Mouse (Mus musculus) ES-E14 (cell line): ENCODE measurements around the gene Slc6a8. TPM values are rescaled to one million over a fixed set of nuclear protein-coding genes. Genes with fewer than 3 reads are reported as not detected.

Experiments
- DNase-seq: peaks from one replicate; pipeline ENCODE4 v3.0.0-alpha.2; 2013; ENCODE audit warnings: low read depth, low spot score
- H3K27ac ChIP-seq: 2 replicates; pipeline ENCODE4 v1.5.1; 2012; ENCODE audit warnings: low read depth, mild to moderate bottlenecking, low read length, moderate library complexity, mixed read lengths; ENCODE audit not compliant: poor library complexity, insufficient read depth, severe bottlenecking
- H3K36me3 ChIP-seq: 2 replicates; pipeline ENCODE4 v1.6.1; 2012; ENCODE audit warnings: mild to moderate bottlenecking, low read length, moderate library complexity, mixed read lengths; ENCODE audit not compliant: control insufficient read depth, poor library complexity, insufficient read depth, severe bottlenecking
- H3K4me1 ChIP-seq, 2 experiments: fragments of 150-350 bp in 1 of 2; sonication (generic) in 1 of 2; 2 replicates each; pipeline ENCODE4 v1.6.1; 2012; ENCODE audit warnings: low read length in 2 of 2, mild to moderate bottlenecking in 1 of 2, mixed read lengths in 1 of 2; ENCODE audit not compliant: control insufficient read depth in 2 of 2, insufficient read depth in 2 of 2, poor library complexity in 1 of 2
- H3K4me3 ChIP-seq, 2 experiments: fragments of 150-350 bp in 1 of 2; sonication (generic) in 1 of 2; 2 replicates each; pipeline ENCODE4 v1.5.1; 2012; ENCODE audit warnings: low read length in 2 of 2, low read depth in 1 of 2, mild to moderate bottlenecking in 1 of 2, mixed read lengths in 1 of 2; ENCODE audit not compliant: insufficient read depth in 1 of 2, poor library complexity in 1 of 2, severe bottlenecking in 1 of 2
- H3K9ac ChIP-seq: 2 replicates; pipeline ENCODE4 v1.6.1; 2012; ENCODE audit warnings: low read depth, mild to moderate bottlenecking, low read length, mixed read lengths; ENCODE audit not compliant: poor library complexity, insufficient read depth, severe bottlenecking
- H3K9me3 ChIP-seq: fragments of 150-350 bp; sonication (generic); 2 replicates; pipeline ENCODE4 v1.6.1; 2012; ENCODE audit warnings: low read depth, mild to moderate bottlenecking, low read length; ENCODE audit not compliant: control insufficient read depth, insufficient read depth
- CHD2 ChIP-seq: IDR thresholded peaks from 2 replicates; pipeline ENCODE4 v1.6.1; 2014; ENCODE audit warnings: mild to moderate bottlenecking, low read depth, low read length, inconsistent platforms
- HCFC1 ChIP-seq: IDR thresholded peaks from 2 replicates; pipeline ENCODE4 v1.6.1; 2012; ENCODE audit warnings: low read length, inconsistent platforms, borderline replicate concordance; ENCODE audit not compliant: insufficient read depth
- MAFK ChIP-seq: IDR thresholded peaks from 2 replicates; pipeline ENCODE4 v1.6.1; 2014; ENCODE audit warnings: mild to moderate bottlenecking, low read depth, low read length, inconsistent platforms; ENCODE audit not compliant: insufficient read depth
- ZC3H11A ChIP-seq: IDR thresholded peaks from 2 replicates; pipeline ENCODE4 v1.6.1; 2012; ENCODE audit warnings: low read depth, mild to moderate bottlenecking, inconsistent platforms, low read length, borderline replicate concordance
- ZNF384 ChIP-seq: IDR thresholded peaks from 2 replicates; pipeline ENCODE4 v1.6.1; 2012; ENCODE audit warnings: low read depth, low read length, inconsistent platforms
- in situ Hi-C, 2 experiments: fragments of 600-800 bp; cut with MboI; formaldehyde crosslinking; loops; one replicate each; pipeline ENCODE4 v1.15.1; 2025; ENCODE audit warnings: low sequenced_read_pairs in 2 of 2, inconsistent platforms in 1 of 2; ENCODE audit not compliant: unreplicated experiment in 2 of 2
- total RNA-seq: library from RNA; depleted of rRNA; stranded (reverse); fragments of 300-350 nt; gene quantifications from 2 replicates; pipeline ENCODE4 v1.2.3, GENCODE M21; 2012

The Slc6a8 gene
- total RNA-seq, 1 experiment = 83.4 TPM

DNA sequence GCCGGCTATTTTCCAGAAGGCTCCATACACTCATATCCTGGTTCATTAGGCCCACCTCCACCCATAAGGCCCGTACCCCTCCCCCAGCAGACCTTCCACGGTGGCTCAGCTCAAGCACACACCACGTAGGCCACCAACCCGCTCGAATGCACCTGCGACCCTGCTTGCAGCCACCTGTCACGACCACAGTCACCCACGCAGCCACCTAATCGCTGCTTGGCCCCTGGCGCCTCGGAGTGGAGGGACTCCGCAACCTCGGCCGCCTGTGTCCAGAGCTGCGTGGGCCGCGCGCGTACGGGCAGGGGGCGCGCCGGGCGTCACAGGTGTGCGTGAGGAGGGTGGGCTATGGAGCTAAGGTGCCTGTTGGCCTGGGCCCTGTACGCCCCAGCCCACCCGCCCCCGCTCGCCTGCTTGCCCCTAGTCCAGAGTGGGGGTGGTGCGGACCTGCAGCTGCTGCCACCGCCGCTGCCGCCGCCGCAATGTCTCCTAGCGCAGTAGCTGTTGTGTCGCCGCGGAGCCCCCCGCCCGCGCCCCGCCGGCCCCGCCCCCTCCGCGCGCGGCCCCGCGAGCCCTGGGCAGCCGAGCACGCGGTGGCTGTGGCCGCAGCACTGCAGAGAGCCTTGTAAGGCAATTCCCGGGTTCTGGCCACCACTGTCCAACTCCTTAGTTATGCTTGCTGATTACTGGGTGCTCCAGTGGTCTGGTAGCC, 13.2 kb upstream of the Slc6a8 start, which contains the start of gene Pnck:
Pnck (minus strand) TSS at position 543 of the 709 bp plus-strand sequence.
- Histone ChIP-seq H3K9me3 (no peaks in the 10 kb centered on the region), H3K4me1 (peaks cover 0 to 7% of the 10 kb centered on the region in 2 experiments; a peak in 1 of 4 replicates), H3K9ac (peak within 1 kb of the TSS; percentile 33), H3K4me3 (peak within 1 kb of the TSS; percentile 56 to 69), H3K27ac (no peak within 1 kb of the TSS), H3K36me3 (no peaks in the 10 kb centered on the region)
- in situ Hi-C loops = loop anchor here in 1 of 2 experiments (10.0 to 25.0 kb wide), 2 partner anchors 85 to 622 kb away; partner anchors contain the start of gene Pnma5
- no peak for DNase-seq
- TF ChIP-seq CHD2 = no peak
- no peak for TF ChIP-seq ZNF384
- TF ChIP-seq ZC3H11A = no peak
- TF ChIP-seq HCFC1 = no peak
- TF ChIP-seq MAFK = no peak

DNA sequence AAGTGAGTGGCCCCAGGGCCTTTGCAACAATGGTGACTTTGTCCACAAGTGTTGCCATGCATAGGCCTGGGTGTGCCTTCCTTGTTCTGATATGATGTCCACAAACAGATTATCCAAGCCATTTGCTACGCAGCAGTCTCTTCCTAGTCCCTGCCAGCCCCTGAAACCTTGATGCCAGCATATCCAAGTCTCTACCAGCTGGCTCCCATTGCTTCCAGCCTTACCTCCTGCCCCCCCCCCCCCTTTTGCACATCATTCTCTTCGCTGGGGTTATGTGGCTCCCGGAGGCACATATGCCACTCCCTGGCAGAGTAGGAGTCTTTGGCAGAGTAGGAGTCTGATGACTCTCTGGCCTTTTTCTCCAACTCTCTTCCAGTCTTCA, 12.7 kb upstream of the Slc6a8 start:
- Histone ChIP-seq H3K4me3 (peak overlapping the region; percentile 52 to 69; a peak in 3 of 4 replicates), H3K36me3 (no peaks in the 10 kb centered on the region), H3K9me3 (no peaks in the 10 kb centered on the region), H3K9ac (peak overlapping the region; percentile 33; the same call in 1 of the 2 replicates), H3K4me1 (peaks cover 0 to 7% of the 10 kb centered on the region in 2 experiments; a peak in 1 of 4 replicates), H3K27ac (no peak overlapping the region)
- TF ChIP-seq CHD2 (no peak), HCFC1 (no peak), ZC3H11A (no peak), ZNF384 (no peak)
- no peak for DNase-seq
- in situ Hi-C loops = loop anchor here in 1 of 2 experiments (25.0 kb wide), 1 partner anchor 623 kb away; the partner anchor contains the start of gene Pnma5

DNA sequence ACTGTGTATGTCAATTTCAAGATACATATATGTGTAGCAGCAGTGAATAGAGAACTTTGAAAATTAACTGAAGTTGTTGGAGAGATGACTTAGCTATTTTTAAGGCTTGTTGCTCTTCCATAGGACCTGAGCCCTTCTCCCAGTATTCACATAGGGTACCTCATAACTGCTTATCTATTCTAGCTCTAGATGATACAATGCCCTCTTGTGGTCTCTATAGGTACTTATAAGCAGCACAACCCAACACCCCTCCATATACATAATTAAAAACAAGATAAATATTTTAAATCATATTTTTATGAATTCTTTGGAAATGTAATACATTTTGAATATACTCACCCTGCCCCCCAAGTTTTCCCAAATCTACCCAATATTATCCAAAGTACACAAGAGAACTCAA, 9.8 kb upstream of the Slc6a8 start:
- no peak overlapping the region for H3K4me3 ChIP-seq
- TF ChIP-seq ZNF384 (no peak), CHD2 (no peak)
- no peak overlapping the region for H3K9ac ChIP-seq
- no peak for DNase-seq
- in situ Hi-C loops = loop anchor here in 1 of 2 experiments (25.0 kb wide), 1 partner anchor 626 kb away; the partner anchor contains the start of gene Pnma5
- H3K27ac ChIP-seq = no peak overlapping the region
- H3K4me1 ChIP-seq = peaks cover 0 to 6% of the 10 kb centered on the region in 2 experiments; a peak in 1 of 4 replicates
- H3K36me3 ChIP-seq = no peaks in the 10 kb centered on the region
- no peaks in the 10 kb centered on the region for H3K9me3 ChIP-seq

DNA sequence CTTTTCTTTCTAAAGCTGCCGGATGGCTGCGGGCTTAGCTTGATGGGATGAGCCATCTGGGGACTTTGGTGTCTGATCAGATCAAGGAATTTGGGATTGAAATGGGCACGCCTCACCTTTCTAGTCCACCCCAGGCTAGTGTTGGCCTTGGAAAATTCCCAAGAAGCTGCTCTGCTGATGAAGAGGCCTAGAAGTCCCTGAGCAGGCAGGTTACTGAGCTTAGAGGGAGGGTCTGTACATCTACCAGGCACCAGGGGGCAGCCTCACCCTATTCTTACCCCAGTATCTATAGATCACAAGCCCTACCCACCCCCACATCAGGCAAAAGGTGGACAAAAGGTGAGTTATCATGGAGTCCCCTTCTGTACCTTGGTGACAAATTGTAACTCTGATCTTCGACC, 919 bp upstream of the Slc6a8 start:
- TF ChIP-seq HCFC1 (no peak), ZC3H11A (no peak), ZNF384 (no peak), CHD2 (no peak), MAFK (no peak)
- in situ Hi-C loops = loop anchor here in 1 of 2 experiments (25.0 kb wide), 1 partner anchor 635 kb away; the partner anchor contains the start of gene Pnma5
- Histone ChIP-seq H3K4me1 (peaks cover 0 to 8% of the 10 kb centered on the region in 2 experiments; a peak in 1 of 4 replicates), H3K36me3 (peaks cover 14% of the 10 kb centered on the region), H3K27ac (no peak overlapping the region; the same call in 1 of the 2 replicates), H3K4me3 (peak overlapping the region in 1 of 2 experiments; percentile 67; a peak in 3 of 4 replicates), H3K9ac (0 out of 2 replicates have a peak overlapping the region, but pooled peaks have one; percentile 43), H3K9me3 (no peaks in the 10 kb centered on the region)
- DNase-seq = peak; percentile 68
